Mouse (Mus musculus): ENCODE results near the gene Jmjd7.

Jmjd7 gene

GRCm38 (mm10) chr2:120011462-120012200 lies 15.7 kb upstream of the Jmjd7 start:
- in situ Hi-C loops (cut with MboI, MseI), result no loop called here

- in situ Hi-C loops (cut with MboI, MseI), result no loop called here
Measured at GRCm38 (mm10) chr2:120012924-120013323, 14.4 kb upstream of the Jmjd7 start.

GRCm38 (mm10) chr2:120013831-120014486 lies 13.3 kb upstream of the Jmjd7 start:
- in situ Hi-C loops (cut with MboI, MseI), result no loop called here

GRCm38 (mm10) chr2:120015882-120016281 lies 11.4 kb upstream of the Jmjd7 start:
- in situ Hi-C loops (cut with MboI, MseI), result no loop called here

- in situ Hi-C loops (cut with MboI, MseI), result no loop called here
Measured at GRCm38 (mm10) chr2:120017599-120017998, 9.7 kb upstream of the Jmjd7 start.

GRCm38 (mm10) chr2:120024337-120024736 lies 2.9 kb upstream of the Jmjd7 start:
- in situ Hi-C loops (cut with MboI, MseI), result no loop called here

GRCm38 (mm10) chr2:120027950-120028331 lies 658 bp downstream of the Jmjd7 start:
- in situ Hi-C loops (cut with MboI, MseI), result no loop called here

GRCm38 (mm10) chr2:120030380-120030779 lies 3.1 kb downstream of the Jmjd7 start:
- in situ Hi-C loops (cut with MboI, MseI), result no loop called here

- in situ Hi-C loops (cut with MboI, MseI), result no loop called here
Measured at GRCm38 (mm10) chr2:120032726-120033467, 5.6 kb downstream of the Jmjd7 start, which contains the start of gene Pla2g4b. Gene Pla2g4b (plus strand): TSS chr2:120033417.

GRCm38 (mm10) chr2:120033726-120034125 lies 6.4 kb downstream of the Jmjd7 start:
- in situ Hi-C loops (cut with MboI, MseI), result no loop called here

GRCm38 (mm10) chr2:120037744-120038143 lies 10.5 kb downstream of the Jmjd7 start:
- in situ Hi-C loops (cut with MboI, MseI), result no loop called here

- in situ Hi-C loops (cut with MboI, MseI), result no loop called here
Measured at GRCm38 (mm10) chr2:120040991-120041390, 13.7 kb downstream of the Jmjd7 start.

- in situ Hi-C loops (cut with MboI, MseI), result no loop called here
Measured at GRCm38 (mm10) chr2:120044101-120044603, 16.9 kb downstream of the Jmjd7 start.

GRCm38 (mm10) chr2:120044676-120045075 lies 17.4 kb downstream of the Jmjd7 start:
- in situ Hi-C loops (cut with MboI, MseI), result loop anchor here (5.0 kb wide), 1 partner anchor 812 kb away; no protein-coding TSS in a partner anchor

- in situ Hi-C loops (cut with MboI, MseI), result loop anchor here (5.0 kb wide), 1 partner anchor 814 kb away; no protein-coding TSS in a partner anchor
Measured at GRCm38 (mm10) chr2:120046486-120047310, 19.4 kb downstream of the Jmjd7 start.

GRCm38 (mm10) chr2:120048173-120048572 lies 20.9 kb downstream of the Jmjd7 start:
- in situ Hi-C loops (cut with MboI, MseI), result loop anchor here (5.0 kb wide), 1 partner anchor 816 kb away; no protein-coding TSS in a partner anchor

- in situ Hi-C loops (cut with MboI, MseI), result loop anchor here (5.0 kb wide), 1 partner anchor 817 kb away; no protein-coding TSS in a partner anchor
Measured at GRCm38 (mm10) chr2:120049632-120050274, 22.5 kb downstream of the Jmjd7 start.

- in situ Hi-C loops (cut with MboI, MseI), result no loop called here
Measured at GRCm38 (mm10) chr2:120051405-120051804, 24.1 kb downstream of the Jmjd7 start.

GRCm38 (mm10) chr2:120054771-120055552 lies 27.7 kb downstream of the Jmjd7 start:
- in situ Hi-C loops (cut with MboI, MseI), result no loop called here

GRCm38 (mm10) chr2:120055923-120056322 lies 28.6 kb downstream of the Jmjd7 start:
- in situ Hi-C loops (cut with MboI, MseI), result no loop called here
